Mouse (Mus musculus): ENCODE measurements around the gene Dnali1.

DNA sequence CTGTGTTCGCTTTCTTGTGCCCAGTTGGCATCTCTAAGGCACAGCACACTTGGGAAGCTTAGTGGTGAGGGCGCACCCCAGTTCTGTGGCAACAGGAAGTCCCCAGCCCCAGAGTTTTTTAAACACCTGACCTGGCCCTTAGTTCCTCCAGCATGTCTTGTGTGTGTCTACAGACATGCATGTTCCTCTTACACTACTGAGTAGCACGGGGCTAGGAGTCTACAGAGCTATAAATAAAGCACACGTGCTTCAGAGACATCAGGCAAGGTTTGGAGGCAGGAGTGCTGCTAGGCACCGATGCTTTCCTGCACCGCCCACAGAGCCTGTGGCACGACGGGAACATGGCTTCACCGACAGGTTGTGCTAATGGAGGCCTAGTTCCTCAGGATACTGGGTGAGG lies 10.1 kb downstream of the Dnali1 start:
- no peak for TF ChIP-seq POLR2A (IDR thresholded peaks at IDR 0.05; ENCODE audit: extremely low read depth, insufficient read depth, low read length)
- TF ChIP-seq CTCF (IDR thresholded peaks at IDR 0.05; ENCODE audit: extremely low read depth, insufficient read depth, low read length) = no peak

All from cortical plate, adult 2 months (tissue).